Mouse (Mus musculus) brain, embryonic 14.5 days (tissue): ENCODE data around the gene Svs5. TPM values are rescaled to one million over a fixed set of nuclear protein-coding genes. Genes with fewer than 3 reads are reported as not detected.
A peak's percentile ranks its signal among the peaks of the same experiment; 100 is the strongest.

Experiments
- DNase-seq: peaks from one replicate; pipeline ENCODE4 v3.0.0-alpha.2; 2011; ENCODE audit warnings: low read depth
- CTCF ChIP-seq: fragments of 200-500 bp; IDR thresholded peaks from 2 replicates; pipeline ENCODE4 v1.5.1; 2012; ENCODE audit warnings: inconsistent platforms, mild to moderate bottlenecking, moderate library complexity, borderline replicate concordance; ENCODE audit not compliant: insufficient read depth, insufficient read length; ENCODE audit errors: extremely low read depth
- POLR2A ChIP-seq: fragments of 200-500 bp; IDR thresholded peaks from 2 replicates; pipeline ENCODE4 v1.6.1; 2012; ENCODE audit warnings: mild to moderate bottlenecking, inconsistent platforms, borderline replicate concordance; ENCODE audit not compliant: poor library complexity, insufficient read depth, insufficient read length, severe bottlenecking; ENCODE audit errors: extremely low read depth
- polyA plus RNA-seq: library from polyadenylated mRNA; depleted of rRNA; stranded (reverse); fragments of >200 nt; gene quantifications from 2 replicates; pipeline ENCODE4 v1.2.3, GENCODE M21; 2012; rRNA removed

Gene Svs5
- polyA plus RNA-seq, 1 experiment = not detected

GRCm38 (mm10) chr2:164359668-164360067 lies 27.1 kb downstream of the Svs5 start:
- no peak for DNase-seq
- TF ChIP-seq CTCF (no peak), POLR2A (no peak)

DNA sequence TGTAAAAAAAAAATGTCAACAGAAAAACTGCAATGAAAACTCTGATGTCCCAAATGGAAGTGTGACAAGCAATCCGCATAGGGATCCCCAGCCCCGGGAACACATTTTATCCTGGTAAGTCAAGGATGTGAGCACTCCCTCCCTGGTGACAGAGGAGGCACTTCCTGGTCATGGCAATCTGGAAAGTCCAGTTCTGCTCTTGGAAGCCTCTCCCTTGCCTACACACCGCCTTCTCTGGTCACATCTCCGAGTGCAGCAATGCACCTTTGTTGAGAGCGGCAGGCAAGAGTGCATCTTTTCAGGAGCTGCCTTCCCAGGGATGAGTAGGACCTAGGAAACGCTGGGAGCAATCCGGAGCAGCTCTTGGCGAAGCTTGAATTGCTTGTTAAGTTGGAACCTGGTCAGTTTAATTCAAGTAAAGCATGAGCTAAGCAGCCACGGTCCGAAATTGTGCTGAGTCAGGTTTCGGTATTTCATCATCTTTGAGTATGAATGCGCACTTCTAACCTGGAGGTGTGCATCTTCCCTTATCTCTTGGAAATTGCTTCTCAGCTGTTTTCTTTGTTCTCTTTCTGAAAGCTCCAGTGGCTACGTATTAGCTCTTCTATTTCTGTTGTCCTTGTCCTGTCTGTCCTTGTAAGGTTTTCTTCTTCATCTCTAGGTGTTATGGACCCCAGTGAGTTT lies 28.6 kb downstream of the Svs5 start:
- DNase-seq = no peak
- no peak for TF ChIP-seq POLR2A
- TF ChIP-seq CTCF = no peak

DNA sequence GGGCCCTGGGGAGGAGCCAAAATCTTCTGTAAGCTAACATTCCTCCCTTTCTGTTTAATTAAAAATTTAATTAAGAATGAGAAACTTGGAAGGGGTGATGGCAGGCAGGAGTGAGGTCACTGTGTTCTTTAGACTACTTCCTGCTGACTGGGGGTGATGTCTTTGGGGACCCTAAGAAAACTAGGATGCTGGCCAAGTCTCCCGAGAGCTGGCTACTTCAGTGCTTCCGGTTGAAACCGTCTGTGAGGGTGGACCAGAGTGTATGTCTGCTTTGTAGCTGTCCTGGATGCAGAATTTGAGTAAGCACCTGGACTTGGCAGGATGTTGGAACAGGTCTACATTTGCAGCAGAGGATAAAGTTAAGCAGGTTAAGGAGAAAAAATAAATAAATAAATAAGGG lies 34.4 kb downstream of the Svs5 start:
- TF ChIP-seq POLR2A (no peak), CTCF (no peak)
- peak; percentile 52 for DNase-seq

- TF ChIP-seq CTCF = no peak
- TF ChIP-seq POLR2A = no peak
- no peak for DNase-seq
Measured at GRCm38 (mm10) chr2:164368620-164369105, 36.1 kb downstream of the Svs5 start.

- no peak for TF ChIP-seq CTCF
- no peak for TF ChIP-seq POLR2A
- no peak for DNase-seq
Measured at GRCm38 (mm10) chr2:164371371-164371770, 38.8 kb downstream of the Svs5 start.

- no peak for DNase-seq
- TF ChIP-seq CTCF (no peak), POLR2A (no peak)
Measured at GRCm38 (mm10) chr2:164372408-164373053, 40.0 kb downstream of the Svs5 start.

GRCm38 (mm10) chr2:164373187-164373586 lies 40.6 kb downstream of the Svs5 start:
- no peak for DNase-seq
- TF ChIP-seq CTCF (no peak), POLR2A (no peak)

GRCm38 (mm10) chr2:164377478-164378426 lies 45.2 kb downstream of the Svs5 start:
- TF ChIP-seq POLR2A (no peak), CTCF (no peak)
- no peak for DNase-seq

GRCm38 (mm10) chr2:164381726-164382125 lies 49.2 kb downstream of the Svs5 start:
- TF ChIP-seq POLR2A (no peak), CTCF (no peak; the same call in 1 of the 2 replicates)
- no peak for DNase-seq

DNA sequence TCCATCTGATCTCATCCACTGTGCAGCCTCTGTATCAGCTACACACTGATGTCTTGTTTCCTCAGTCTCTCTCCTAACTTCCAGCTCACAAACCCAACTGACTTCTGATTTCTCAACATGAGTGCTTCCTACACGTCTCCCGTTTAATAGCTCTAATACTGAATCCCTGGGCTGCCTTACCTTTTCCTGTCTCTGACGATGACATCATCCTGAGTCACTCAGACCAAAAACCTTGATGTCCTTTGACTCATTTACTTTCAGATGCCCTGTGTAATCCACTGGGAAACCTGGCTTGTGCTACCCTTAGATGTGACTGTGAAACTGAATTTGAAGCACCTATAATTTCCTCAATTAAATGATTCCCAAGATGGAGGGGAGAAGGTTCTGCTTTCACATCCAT lies 50.4 kb downstream of the Svs5 start:
- no peak for DNase-seq
- no peak for TF ChIP-seq POLR2A

Other genes with a start within 250 kb of the Svs5 start
- gene Kcns1, start 161.6 kb upstream of the Svs5 start, polyA plus RNA-seq = 0.83 and 1.5 TPM in 2 replicates
- not detected in 2 replicates for gene Wfdc5, start 150.0 kb upstream of the Svs5 start, polyA plus RNA-seq
- gene Wfdc12, start 142.1 kb upstream of the Svs5 start, polyA plus RNA-seq = not detected in 2 replicates
- not detected in 2 replicates for gene Wfdc15a, start 132.6 kb upstream of the Svs5 start, polyA plus RNA-seq
- gene Wfdc15b, start 111.1 kb upstream of the Svs5 start, polyA plus RNA-seq = not detected in 2 replicates
- gene Svs2, start 94.3 kb upstream of the Svs5 start, polyA plus RNA-seq = not detected in 2 replicates
- gene Svs3b, start 76.1 kb upstream of the Svs5 start, polyA plus RNA-seq = not detected in 2 replicates
- not detected in 2 replicates for gene Svs4, start 54.3 kb upstream of the Svs5 start, polyA plus RNA-seq
- not detected in 2 replicates for gene Svs3a, start 43.5 kb upstream of the Svs5 start, polyA plus RNA-seq
- not detected in 2 replicates for gene Svs6, start 16.0 kb upstream of the Svs5 start, polyA plus RNA-seq
- gene Slpi, start 56.4 kb downstream of the Svs5 start, polyA plus RNA-seq = 0.22 TPM in 1 of 2 replicates, not detected in the other
- gene Rbpjl, start 70.4 kb downstream of the Svs5 start, polyA plus RNA-seq = 0.04 and 0.10 TPM in 2 replicates
- 1.8 and 2.5 TPM in 2 replicates for gene Matn4, start 72.4 kb downstream of the Svs5 start, polyA plus RNA-seq
- 2.3 and 3.7 TPM in 2 replicates for gene Sdc4, start 111.1 kb downstream of the Svs5 start, polyA plus RNA-seq
- 69.6 and 82.0 TPM in 2 replicates for gene Sys1, start 124.2 kb downstream of the Svs5 start, polyA plus RNA-seq
- gene Gm20458, start 128.2 kb downstream of the Svs5 start, polyA plus RNA-seq = 8.0 and 10.2 TPM in 2 replicates
- gene Trp53tg5, start 141.0 kb downstream of the Svs5 start, polyA plus RNA-seq = not detected in 2 replicates
- gene Dbndd2, start 153.4 kb downstream of the Svs5 start, polyA plus RNA-seq = 11.4 and 13.1 TPM in 2 replicates
- 109 and 155 TPM in 2 replicates for gene Pigt, start 164.8 kb downstream of the Svs5 start, polyA plus RNA-seq
- 3.9 and 5.3 TPM in 2 replicates for gene Wfdc2, start 229.7 kb downstream of the Svs5 start, polyA plus RNA-seq
- gene Spint3, start 240.7 kb downstream of the Svs5 start, polyA plus RNA-seq = not detected in 2 replicates